Mouse (Mus musculus) kidney, adult 11 months (tissue): ENCODE measurements around the gene Tac4.

Source experiments
- DNase-seq: peaks from one replicate; pipeline ENCODE4 v3.0.0; 2022

Tac4 gene

DNA sequence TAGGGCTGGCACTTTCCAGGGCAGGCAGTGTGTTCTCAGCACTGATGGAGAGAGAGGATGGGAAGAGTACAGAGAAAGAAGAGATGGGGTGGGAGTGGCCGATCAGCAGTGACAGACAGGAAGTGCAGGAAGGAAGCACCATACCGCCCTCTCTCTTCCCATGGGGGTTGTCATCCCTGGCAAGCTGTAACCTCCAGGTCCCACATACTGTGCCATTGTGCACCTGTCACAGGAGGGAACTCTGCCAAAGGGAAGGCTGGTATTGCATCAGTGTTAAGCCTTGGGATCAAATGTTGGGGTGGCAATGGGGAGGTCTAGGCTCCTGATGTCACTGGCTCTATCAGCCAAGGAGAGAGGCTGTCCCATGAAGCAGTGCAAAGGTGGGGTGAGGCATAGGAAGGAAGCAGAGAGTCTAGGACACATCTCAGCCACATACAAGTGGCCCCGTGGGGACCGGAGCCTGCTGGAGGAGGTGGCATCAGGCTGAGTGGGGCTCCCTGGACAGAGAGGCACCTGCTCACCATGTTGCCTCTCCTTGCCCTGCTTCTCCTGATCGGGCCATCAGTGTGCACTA lies at the start of gene Tac4:
Gene Tac4, plus strand, starts transcription at position 352 of the 574 bp plus-strand sequence.
- no peak for DNase-seq

DNA sequence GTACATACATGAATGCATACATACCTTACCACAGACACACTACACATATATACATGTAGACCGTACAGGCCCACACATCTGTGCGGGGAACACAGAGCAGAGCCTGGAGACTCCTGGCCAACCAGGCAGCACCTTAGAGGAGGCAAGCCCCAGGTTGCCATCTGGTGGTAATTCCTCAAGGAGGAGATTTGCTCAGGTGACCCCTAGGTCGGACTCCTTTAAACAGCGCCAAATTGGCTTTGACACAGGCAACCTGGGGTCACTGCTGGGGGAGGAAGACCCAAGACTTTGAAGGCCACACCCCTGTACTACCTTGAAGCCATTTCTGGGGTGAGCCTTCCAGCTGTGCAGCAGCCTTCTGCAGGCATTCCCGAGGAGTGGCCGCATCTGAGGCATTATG lies 47.7 kb upstream of the Tac4 start:
- DNase-seq, result no peak

- DNase-seq, result no peak
Measured at GRCm38 (mm10) chr11:95214305-95214704, 47.0 kb upstream of the Tac4 start.

DNA sequence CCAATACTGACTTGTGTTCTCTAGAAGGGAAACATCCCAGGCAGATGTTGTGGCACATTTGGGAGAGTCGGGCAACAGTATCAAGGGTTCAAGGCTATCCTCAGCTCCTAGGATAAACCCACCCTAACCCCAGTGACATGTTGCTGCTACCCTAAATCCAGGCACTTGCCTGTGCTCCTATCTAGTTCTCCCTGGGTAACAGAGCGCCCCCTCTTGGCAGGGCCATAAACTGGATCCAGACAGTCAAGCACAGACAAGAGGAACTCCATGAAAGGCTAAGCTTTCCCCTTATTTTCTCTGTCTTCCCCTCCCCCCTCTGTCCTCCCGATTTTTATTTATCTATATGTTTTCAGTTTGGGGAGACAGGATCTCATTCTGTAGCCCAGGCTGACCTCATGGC lies 45.1 kb upstream of the Tac4 start:
- DNase-seq, result no peak

GRCm38 (mm10) chr11:95219111-95219510 lies 42.2 kb upstream of the Tac4 start:
- DNase-seq, result no peak

DNA sequence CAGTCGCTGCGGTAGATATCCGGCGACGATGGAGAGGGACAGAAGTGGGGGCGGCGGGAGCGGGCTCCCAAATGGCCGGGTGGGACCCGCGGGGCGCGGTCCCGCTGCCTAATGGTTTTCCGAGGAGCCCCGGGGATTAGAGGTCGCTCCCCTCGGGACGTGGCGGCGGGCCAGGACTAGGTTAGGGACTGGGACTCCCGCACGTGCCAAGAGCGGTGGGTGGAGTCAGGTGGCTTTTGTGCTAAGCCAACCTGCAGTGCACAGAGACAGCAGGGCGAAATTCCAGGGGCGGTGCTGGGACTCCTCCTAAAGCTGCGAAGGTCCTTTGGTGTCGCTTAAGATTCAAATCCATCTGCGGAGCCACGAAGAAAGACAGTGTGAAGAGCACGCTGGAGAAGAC lies 37.9 kb upstream of the Tac4 start:
- peak; percentile 27 for DNase-seq

GRCm38 (mm10) chr11:95224124-95224893 lies 37.0 kb upstream of the Tac4 start:
- no peak for DNase-seq

GRCm38 (mm10) chr11:95225448-95225847 lies 35.9 kb upstream of the Tac4 start:
- DNase-seq, result no peak

GRCm38 (mm10) chr11:95227467-95227866 lies 33.9 kb upstream of the Tac4 start:
- DNase-seq, result no peak

DNA sequence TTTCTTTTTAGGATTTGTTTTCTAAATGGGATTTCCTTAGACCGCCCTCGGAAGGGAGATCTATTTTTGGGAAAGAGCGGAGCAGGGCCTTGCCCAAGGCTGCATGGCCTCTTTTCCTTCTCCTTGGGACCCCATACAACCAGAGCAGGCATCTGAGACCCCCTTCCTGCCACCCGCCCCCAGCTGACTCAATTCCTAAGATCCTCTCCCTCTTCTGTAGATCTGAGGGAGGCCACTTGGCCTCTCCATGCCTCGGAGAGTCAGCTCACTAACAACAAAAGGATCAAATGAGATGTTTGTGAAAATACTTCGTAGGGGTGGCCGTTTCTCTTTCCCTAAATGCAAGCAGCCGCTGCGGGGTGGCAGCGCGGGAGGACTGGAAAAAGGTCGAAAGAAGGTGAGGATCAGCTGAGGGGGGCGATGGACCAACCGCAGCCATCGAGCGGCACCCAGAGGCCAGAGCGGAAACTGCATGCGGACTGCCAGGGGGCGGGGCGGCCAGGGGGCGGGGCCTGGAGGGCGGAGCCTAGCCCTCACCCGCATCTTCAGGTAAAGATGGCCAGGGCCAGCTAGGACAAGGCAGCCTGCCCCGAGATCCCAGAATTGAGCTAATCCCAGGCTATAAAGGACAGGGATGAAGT lies 29.5 kb upstream of the Tac4 start:
- peak; percentile 24 for DNase-seq

DNA sequence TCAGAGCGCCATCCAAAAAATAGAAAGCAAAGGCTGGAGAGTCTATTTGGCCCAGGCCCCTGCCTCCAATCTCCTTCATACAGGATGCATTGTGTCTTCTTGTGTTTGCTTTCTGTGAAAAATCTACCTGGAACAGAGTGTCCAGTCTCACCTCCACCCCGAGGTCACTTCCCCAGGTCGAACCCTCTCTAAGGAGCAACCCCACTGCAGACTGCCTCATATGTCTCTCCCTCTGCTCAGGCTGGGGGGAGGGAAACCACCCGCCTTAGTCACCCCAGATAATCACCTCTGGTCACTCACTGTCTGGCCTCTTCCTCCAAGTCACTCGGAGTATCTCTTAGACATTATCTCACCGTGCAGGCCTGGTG lies 29.0 kb upstream of the Tac4 start:
- DNase-seq, result no peak

- DNase-seq, result no peak
Measured at GRCm38 (mm10) chr11:95238477-95238876, 22.9 kb upstream of the Tac4 start.

DNA sequence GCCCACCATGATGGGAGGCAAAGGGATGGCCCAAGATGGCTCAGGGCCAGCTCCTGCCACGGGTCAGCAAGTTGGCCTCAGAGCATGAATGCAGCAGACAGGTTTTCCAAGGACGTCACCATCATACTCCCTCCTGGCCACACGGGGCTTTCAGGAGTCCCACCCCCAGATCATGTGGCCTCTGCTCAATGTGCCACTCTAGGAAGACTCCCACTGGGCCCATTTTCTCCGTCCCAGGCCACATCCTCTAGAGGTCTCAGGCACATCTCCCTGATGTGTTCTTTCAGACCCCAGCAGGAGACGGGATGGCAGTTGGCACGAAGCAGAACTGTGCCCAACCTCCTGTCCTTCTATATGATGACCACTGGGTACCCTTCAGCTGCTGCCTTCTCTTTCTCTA lies 18.7 kb upstream of the Tac4 start:
- DNase-seq, result no peak

- DNase-seq, result no peak
Measured at GRCm38 (mm10) chr11:95245456-95245855, 15.9 kb upstream of the Tac4 start.

DNA sequence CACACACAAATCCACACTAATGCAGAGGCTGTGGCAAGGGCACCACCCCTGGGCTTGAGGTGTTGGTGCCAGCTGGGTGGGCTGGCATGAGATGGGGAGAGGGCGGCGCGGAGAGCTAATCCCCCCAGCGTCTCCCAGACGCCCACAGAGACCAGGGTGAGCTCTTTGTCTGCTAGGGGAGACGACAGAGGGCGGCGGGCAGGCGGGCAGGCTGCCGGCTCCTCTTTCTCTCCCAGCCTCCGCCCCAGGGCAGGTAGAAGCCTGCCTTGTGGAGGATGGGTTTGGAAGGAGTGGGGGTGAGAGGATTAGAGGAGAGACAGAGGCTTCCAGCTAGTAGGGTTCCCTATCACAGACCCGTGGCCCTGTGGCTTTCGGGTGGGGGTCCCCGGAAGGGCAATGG lies 14.3 kb upstream of the Tac4 start:
- DNase-seq, result no peak

DNA sequence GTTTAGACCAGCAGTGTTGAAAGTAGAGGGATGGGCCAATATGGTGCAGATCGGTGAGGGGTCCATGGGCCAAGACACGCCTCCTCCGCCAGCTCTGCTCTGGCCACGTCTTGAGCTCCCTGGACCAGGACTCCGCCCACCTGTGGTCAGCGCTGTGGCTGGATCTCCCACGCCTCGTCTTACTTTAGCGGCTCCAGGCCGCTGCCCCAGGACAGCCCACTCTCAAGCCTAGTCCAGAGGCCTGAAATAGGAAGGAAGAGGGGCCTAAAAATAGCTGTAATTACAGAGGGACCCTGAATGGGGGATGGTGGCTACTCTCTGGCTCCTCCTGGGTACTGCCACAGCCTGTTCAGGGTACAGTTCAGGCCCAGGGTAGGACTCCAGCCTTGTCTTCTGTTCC lies 11.2 kb upstream of the Tac4 start:
- DNase-seq, result no peak

GRCm38 (mm10) chr11:95251295-95251694 lies 10.0 kb upstream of the Tac4 start:
- peak; percentile 52 for DNase-seq

GRCm38 (mm10) chr11:95252104-95252503 lies 9.2 kb upstream of the Tac4 start:
- peak; percentile 84 for DNase-seq

DNA sequence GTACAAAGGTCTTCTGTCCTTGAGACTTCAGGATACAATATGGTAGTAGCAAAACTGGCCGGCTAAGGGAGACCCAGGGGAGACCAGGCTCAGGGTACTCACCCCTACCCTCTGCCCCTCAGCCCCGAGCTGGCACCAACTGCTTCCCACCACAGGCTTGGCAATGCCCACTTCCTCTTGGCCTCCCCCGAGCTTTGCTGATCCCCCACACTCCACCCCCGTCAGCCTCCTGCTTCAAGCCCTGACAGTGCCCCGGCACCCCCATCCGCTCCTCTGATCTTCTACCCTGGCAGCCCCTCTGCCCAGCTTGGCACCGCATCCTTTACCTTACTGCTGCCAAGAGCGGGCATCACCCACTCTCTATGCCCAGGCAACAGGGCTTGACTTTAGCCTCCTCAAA lies 7.2 kb upstream of the Tac4 start:
- no peak for DNase-seq

GRCm38 (mm10) chr11:95255747-95256146 lies 5.6 kb upstream of the Tac4 start:
- no peak for DNase-seq

DNA sequence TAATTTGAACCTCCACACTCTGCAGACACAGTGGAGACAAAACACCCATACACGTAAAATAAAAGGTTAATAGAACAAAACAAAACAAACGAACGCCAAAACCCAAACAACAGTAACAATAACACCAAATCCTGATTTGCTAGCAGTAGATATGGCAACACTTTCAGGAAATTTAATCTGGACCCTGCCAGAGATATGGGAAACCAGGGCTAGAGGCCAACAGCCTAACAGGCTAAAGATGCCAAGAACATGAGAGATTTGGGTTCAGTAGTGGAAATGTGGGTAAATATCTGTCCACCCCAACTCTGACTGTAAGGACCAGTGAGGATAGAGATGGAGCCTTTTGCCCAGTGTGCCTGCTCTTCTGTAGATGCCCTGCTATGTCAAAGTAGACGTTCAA lies 3.4 kb upstream of the Tac4 start:
- no peak for DNase-seq

- peak; percentile 67 for DNase-seq
Measured at GRCm38 (mm10) chr11:95258490-95258889, 2.8 kb upstream of the Tac4 start.

GRCm38 (mm10) chr11:95259088-95259849 lies 2.1 kb upstream of the Tac4 start:
- DNase-seq, result peak; percentile 87
